Mouse (Mus musculus) heart, adult 2 months (tissue): Measurements from ENCODE around the gene Nfs1.

ENCODE experiments used
- CTCF ChIP-seq: fragments of 200-600 bp; IDR thresholded peaks from 2 replicates; pipeline ENCODE4 v1.8.1; 2022; ENCODE audit warnings: antibody characterized with exemption, mild to moderate bottlenecking, moderate library complexity
- EP300 ChIP-seq: fragments of 200-500 bp; IDR thresholded peaks from 2 replicates; pipeline ENCODE4 v1.6.1; 2011; ENCODE audit warnings: low read depth, low read length, control low read depth; ENCODE audit not compliant: insufficient read depth

DNA sequence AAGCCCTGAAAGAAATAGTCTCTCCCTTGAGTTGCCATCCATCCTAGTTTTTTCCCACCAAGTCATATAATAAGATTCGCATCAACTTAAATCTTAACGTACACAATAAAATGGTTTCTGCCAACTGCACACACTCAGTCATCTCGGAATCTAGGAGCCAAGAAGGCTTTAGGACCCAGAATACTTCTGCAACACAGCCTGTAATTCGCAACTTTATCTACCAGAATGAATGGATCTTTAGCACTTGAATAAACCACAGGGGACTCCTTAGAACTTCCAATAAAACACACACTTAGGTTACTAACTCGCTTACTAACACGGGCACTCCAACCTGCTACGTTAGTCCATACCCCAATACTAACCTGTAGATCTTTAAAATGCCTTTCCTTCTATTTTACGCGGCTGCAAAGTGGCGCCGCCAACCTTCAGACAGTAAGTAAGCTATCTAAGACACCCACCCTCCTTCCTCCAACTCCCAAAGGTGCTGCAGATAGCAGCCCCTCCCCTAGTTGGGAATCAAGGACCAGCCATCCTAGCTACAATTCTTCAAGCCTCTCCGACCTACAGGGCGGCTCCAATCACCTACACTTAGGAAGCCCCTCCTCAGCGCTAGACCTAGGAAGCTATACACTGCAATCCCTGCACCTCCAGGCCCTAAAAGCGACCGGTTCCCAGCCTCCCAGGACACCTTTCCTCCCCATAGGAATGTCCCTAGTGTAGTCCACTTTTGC is 33.2 kb downstream of the Nfs1 start:
- no peak for TF ChIP-seq EP300
- TF ChIP-seq CTCF, result no peak
